Mouse (Mus musculus) left cerebral cortex, adult 8-10 months (tissue): ENCODE data around the gene Nyap1. TPM values are rescaled to one million over a fixed set of nuclear protein-coding genes. Genes with fewer than 3 reads are reported as not detected.
"Not testable (repeated sequence)": the region's sequence is repeated elsewhere in the genome, so short reads cannot be mapped to it uniquely, and the experiment has no call there.

Source experiments
- DNase-seq, 2 experiments: peaks; one replicate each; pipeline ENCODE4 v3.0.0; 2022; ENCODE audit warnings: low spot score in 2 of 2
- total RNA-seq, 4 experiments: library from RNA; stranded (reverse); gene quantifications; 2 replicates each; pipeline ENCODE4 v1.2.4; 2022

Gene Nyap1
- total RNA-seq, 4 experiments from 2014 or later, result 76.3 to 78.9 (median 77.7) TPM

GRCm38 (mm10) chr5:137745214-137746171, 4.1 kb upstream of the Nyap1 start, which contains the start of gene Tsc22d4:
Tsc22d4 (plus strand) TSS chr5:137745730.
- peak; percentile 80 to 91 for DNase-seq

- no peak for DNase-seq
Measured at GRCm38 (mm10) chr5:137744197-137744596, 2.8 kb upstream of the Nyap1 start.

GRCm38 (mm10) chr5:137742836-137743235, 1.4 kb upstream of the Nyap1 start:
- no peak for DNase-seq

GRCm38 (mm10) chr5:137742048-137742447, 641 bp upstream of the Nyap1 start:
- DNase-seq, result no peak

GRCm38 (mm10) chr5:137740506-137740905, 901 bp downstream of the Nyap1 start:
- no peak for DNase-seq

- no peak for DNase-seq
Measured at GRCm38 (mm10) chr5:137739471-137739870, 1.9 kb downstream of the Nyap1 start.

GRCm38 (mm10) chr5:137738516-137738915, 2.9 kb downstream of the Nyap1 start:
- no peak for DNase-seq

GRCm38 (mm10) chr5:137737400-137737940, 3.9 kb downstream of the Nyap1 start:
- no peak for DNase-seq

- DNase-seq, result peak; percentile 55 to 97
Measured at GRCm38 (mm10) chr5:137734289-137735061, 6.9 kb downstream of the Nyap1 start.

- DNase-seq, result peak in 1 of 2 experiments; percentile 25
Measured at GRCm38 (mm10) chr5:137733638-137734288, 7.6 kb downstream of the Nyap1 start.

- no peak for DNase-seq
Measured at GRCm38 (mm10) chr5:137726767-137727166, 14.6 kb downstream of the Nyap1 start.

GRCm38 (mm10) chr5:137723840-137724239, 17.6 kb downstream of the Nyap1 start:
- DNase-seq, result no peak

- DNase-seq, result not testable (repeated sequence)
Measured at GRCm38 (mm10) chr5:137720558-137721164, 20.7 kb downstream of the Nyap1 start.

- DNase-seq, result no peak
Measured at GRCm38 (mm10) chr5:137719088-137719487, 22.3 kb downstream of the Nyap1 start.

GRCm38 (mm10) chr5:137718020-137718790, 23.2 kb downstream of the Nyap1 start:
- no peak for DNase-seq

- no peak for DNase-seq
Measured at GRCm38 (mm10) chr5:137715685-137716084, 25.7 kb downstream of the Nyap1 start.

GRCm38 (mm10) chr5:137713454-137713853, 28.0 kb downstream of the Nyap1 start:
- DNase-seq, result no peak

GRCm38 (mm10) chr5:137706913-137707633, 34.3 kb downstream of the Nyap1 start:
- no peak for DNase-seq

- no peak for DNase-seq
Measured at GRCm38 (mm10) chr5:137705242-137705641, 36.2 kb downstream of the Nyap1 start.
